Mouse (Mus musculus): Measurements from ENCODE around the gene Lexm.
A peak's percentile ranks its signal among the peaks of the same experiment; 100 is the strongest.

Gene Lexm

GRCm38 (mm10) chr4:106617056-106617455 lies at the start of gene Lexm:
Gene Lexm (minus strand): TSS chr4:106617241.
- DNase-seq (ENCODE audit: low read depth, low spot score) = no peak

- DNase-seq (ENCODE audit: low read depth, low spot score) = no peak
Measured at GRCm38 (mm10) chr4:106666546-106666945, 49.5 kb upstream of the Lexm start.

- DNase-seq (ENCODE audit: low read depth, low spot score) = no peak
Measured at GRCm38 (mm10) chr4:106665673-106666072, 48.6 kb upstream of the Lexm start.

GRCm38 (mm10) chr4:106665269-106665668 lies 48.2 kb upstream of the Lexm start:
- DNase-seq (ENCODE audit: low read depth, low spot score) = no peak

GRCm38 (mm10) chr4:106664697-106665096 lies 47.7 kb upstream of the Lexm start:
- no peak for DNase-seq (ENCODE audit: low read depth, low spot score)

GRCm38 (mm10) chr4:106663956-106664470 lies 47.0 kb upstream of the Lexm start:
- DNase-seq (ENCODE audit: low read depth, low spot score) = no peak

- no peak for DNase-seq (ENCODE audit: low read depth, low spot score)
Measured at GRCm38 (mm10) chr4:106655681-106656080, 38.6 kb upstream of the Lexm start.

- DNase-seq (ENCODE audit: low read depth, low spot score) = no peak
Measured at GRCm38 (mm10) chr4:106653051-106653450, 36.0 kb upstream of the Lexm start.

GRCm38 (mm10) chr4:106652546-106652945 lies 35.5 kb upstream of the Lexm start:
- no peak for DNase-seq (ENCODE audit: low read depth, low spot score)

GRCm38 (mm10) chr4:106650833-106651527 lies 33.9 kb upstream of the Lexm start, which contains the start of gene Pars2:
Gene Pars2 (plus strand): TSS chr4:106651069.
- DNase-seq (ENCODE audit: low read depth, low spot score) = peak; percentile 99

GRCm38 (mm10) chr4:106647137-106647536 lies 30.1 kb upstream of the Lexm start:
- DNase-seq (ENCODE audit: low read depth, low spot score) = no peak

- no peak for DNase-seq (ENCODE audit: low read depth, low spot score)
Measured at GRCm38 (mm10) chr4:106645797-106646196, 28.8 kb upstream of the Lexm start.

- no peak for DNase-seq (ENCODE audit: low read depth, low spot score)
Measured at GRCm38 (mm10) chr4:106644218-106644610, 27.2 kb upstream of the Lexm start.

- no peak for DNase-seq (ENCODE audit: low read depth, low spot score)
Measured at GRCm38 (mm10) chr4:106643483-106644217, 26.6 kb upstream of the Lexm start.

- no peak for DNase-seq (ENCODE audit: low read depth, low spot score)
Measured at GRCm38 (mm10) chr4:106634086-106634479, 17.0 kb upstream of the Lexm start.

- DNase-seq (ENCODE audit: low read depth, low spot score) = no peak
Measured at GRCm38 (mm10) chr4:106633281-106634085, 16.4 kb upstream of the Lexm start.

- DNase-seq (ENCODE audit: low read depth, low spot score) = no peak
Measured at GRCm38 (mm10) chr4:106632313-106632712, 15.3 kb upstream of the Lexm start.

- peak; percentile 77 for DNase-seq (ENCODE audit: low read depth, low spot score)
Measured at GRCm38 (mm10) chr4:106630333-106631220, 13.5 kb upstream of the Lexm start.

GRCm38 (mm10) chr4:106629374-106629773 lies 12.3 kb upstream of the Lexm start:
- DNase-seq (ENCODE audit: low read depth, low spot score) = no peak

- no peak for DNase-seq (ENCODE audit: low read depth, low spot score)
Measured at GRCm38 (mm10) chr4:106628650-106629360, 11.8 kb upstream of the Lexm start.

Data from CD4-positive, CD25-positive, alpha-beta regulatory T cell, adult 2 months (primary cell).